Mouse (Mus musculus): ENCODE data around the gene Sry. TPM values are rescaled to one million over a fixed set of nuclear protein-coding genes. Genes with fewer than 3 reads are reported as not detected.

Sry gene
- not detected for polyA plus RNA-seq (2017; shearing (Covaris generic))

GRCm38 (mm10) chrY:2663558-2663957, at the start of gene Sry:
TSS of gene Sry (minus strand) at chrY:2663658.

Other genes starting within 250 kb of the Sry start
- gene H2al2c, start 64.6 kb downstream of the Sry start, polyA plus RNA-seq (2017; shearing (Covaris generic)), result not detected
- not detected for gene H2al2b, start 57.0 kb upstream of the Sry start, polyA plus RNA-seq (2017; shearing (Covaris generic))
- gene Gm4064, start 132.5 kb upstream of the Sry start, polyA plus RNA-seq (2017; shearing (Covaris generic)), result not detected
- gene Rbmy, start 167.0 kb upstream of the Sry start, polyA plus RNA-seq (2017; shearing (Covaris generic)), result not detected
- gene Gm10256, start 167.0 kb upstream of the Sry start, polyA plus RNA-seq (2017; shearing (Covaris generic)), result not detected
- not detected for gene Gm10352, start 237.3 kb upstream of the Sry start, polyA plus RNA-seq (2017; shearing (Covaris generic))

Measured in inflammation-experienced regulatory T-cells, adult 16 weeks (primary cell).